Mouse (Mus musculus) c-Kit-positive CD71-positive TER-119-positive erythroid progenitor cells, embryonic 14.5 days (primary cell): Measurements from ENCODE around the gene Oaz2.

ENCODE experiments used
- DNase-seq: peaks from one replicate; pipeline ENCODE4 v3.0.0-alpha.2; 2013; ENCODE audit warnings: low spot score

Gene Oaz2

GRCm38 (mm10) chr9:65667701-65668100 lies at the start of gene Oaz2:
Gene Oaz2 (plus strand): TSS chr9:65668001.
- DNase-seq, result no peak

DNA sequence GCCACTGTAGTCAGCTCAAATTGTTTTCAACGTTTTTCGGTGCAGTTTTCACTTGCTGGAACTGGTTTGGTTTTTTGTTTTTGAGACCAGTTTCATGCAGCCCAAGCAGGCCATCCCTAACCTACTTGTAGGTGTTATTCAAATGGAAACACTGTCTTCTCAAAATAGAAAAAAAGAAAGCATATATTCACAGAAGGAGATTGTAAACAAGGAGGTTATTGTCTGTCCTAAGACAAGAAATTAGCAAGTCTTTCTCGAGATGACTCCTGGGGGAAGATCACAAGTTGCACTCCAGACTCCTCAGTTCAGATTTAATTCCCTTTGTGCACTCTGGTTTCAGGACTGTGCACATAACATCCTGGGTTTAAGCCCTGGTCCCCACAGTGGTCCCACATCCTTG lies 48.5 kb upstream of the Oaz2 start:
- DNase-seq, result no peak

GRCm38 (mm10) chr9:65621196-65621595 lies 46.6 kb upstream of the Oaz2 start:
- no peak for DNase-seq

- DNase-seq, result no peak
Measured at GRCm38 (mm10) chr9:65621666-65622065, 46.1 kb upstream of the Oaz2 start.

DNA sequence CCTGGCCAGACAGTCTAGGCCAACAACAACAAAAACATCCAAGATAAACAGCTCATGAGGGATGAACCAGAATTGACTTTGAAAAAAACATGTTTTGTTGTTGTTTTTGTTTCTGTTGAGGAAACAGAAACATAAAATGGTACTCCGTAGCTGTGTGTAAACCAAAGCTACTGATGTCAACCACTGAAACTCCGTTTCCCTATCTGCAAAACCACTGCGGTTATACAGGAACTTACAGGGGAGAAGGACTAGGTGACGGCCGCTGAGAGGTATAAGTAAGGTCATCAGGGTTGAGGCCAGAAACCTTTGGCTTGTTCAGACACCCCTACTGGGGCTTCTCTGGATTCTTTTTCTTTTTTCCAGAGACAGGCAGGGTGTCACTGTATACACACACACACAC lies 45.0 kb upstream of the Oaz2 start:
- no peak for DNase-seq

DNA sequence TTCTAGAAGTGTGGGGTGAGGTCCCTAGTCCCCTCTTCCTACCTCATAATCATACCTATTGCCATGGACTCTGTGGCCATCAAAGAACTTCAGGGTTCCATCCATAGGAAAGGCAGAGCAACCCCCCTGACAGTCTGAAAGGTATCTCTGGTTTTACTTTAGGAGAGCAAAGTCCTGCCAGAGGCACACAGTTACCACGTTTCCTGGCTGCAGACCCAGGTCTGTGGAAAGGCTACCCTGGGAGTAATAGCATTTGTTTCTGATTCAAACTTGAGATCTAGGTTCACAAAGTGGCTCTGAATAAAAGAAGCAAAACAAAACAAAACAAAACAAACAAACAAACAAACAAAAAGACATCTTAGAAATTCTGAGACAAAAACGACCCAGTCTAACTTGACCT lies 43.5 kb upstream of the Oaz2 start:
- DNase-seq, result no peak

GRCm38 (mm10) chr9:65629025-65629766 lies 38.6 kb upstream of the Oaz2 start, which contains the start of gene Rbpms2:
Gene Rbpms2 (plus strand): TSS chr9:65629648.
- DNase-seq, result no peak

DNA sequence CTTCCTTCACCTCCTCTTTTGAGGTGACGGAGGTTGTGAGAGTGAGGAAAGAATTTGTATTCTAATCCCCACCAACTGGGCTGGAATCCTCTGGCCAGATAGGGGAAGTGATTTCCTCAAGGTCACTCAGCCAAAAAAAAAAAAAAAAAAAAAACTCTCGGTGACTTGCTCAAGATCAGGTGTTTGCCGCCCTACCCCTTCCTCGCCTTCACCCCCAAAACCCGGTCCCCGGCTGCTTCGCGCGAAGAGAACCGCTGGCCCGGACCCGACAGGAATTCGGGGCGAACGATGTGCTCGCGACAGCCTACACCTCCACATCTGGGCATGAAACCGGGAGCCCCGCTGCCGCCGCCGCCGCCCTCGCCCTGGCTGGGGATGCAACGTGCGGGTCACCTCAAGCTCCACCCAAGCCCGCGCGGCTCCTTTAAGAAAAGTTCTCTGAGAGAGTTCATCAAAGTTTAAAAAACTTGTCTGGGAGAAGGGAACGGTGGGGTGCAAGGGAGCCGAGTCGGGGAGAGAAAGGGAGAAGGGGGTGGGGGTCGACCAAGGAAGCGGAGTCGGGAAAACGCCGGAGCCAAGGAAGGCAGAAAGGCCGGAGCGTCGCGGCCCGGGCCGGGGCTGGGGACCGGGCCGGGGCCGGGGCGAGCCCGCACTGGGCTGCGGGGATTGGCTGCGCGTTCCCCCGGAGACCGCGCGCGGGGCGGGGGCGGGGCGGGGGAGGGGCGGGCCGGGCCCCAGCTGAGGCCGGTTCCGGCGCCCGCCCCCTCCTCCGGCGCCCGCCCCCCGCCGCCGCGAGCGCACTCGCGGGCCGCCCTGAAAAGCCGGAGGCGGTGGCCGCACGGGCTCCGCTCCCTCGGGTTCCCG lies 37.8 kb upstream of the Oaz2 start:
- DNase-seq, result no peak

DNA sequence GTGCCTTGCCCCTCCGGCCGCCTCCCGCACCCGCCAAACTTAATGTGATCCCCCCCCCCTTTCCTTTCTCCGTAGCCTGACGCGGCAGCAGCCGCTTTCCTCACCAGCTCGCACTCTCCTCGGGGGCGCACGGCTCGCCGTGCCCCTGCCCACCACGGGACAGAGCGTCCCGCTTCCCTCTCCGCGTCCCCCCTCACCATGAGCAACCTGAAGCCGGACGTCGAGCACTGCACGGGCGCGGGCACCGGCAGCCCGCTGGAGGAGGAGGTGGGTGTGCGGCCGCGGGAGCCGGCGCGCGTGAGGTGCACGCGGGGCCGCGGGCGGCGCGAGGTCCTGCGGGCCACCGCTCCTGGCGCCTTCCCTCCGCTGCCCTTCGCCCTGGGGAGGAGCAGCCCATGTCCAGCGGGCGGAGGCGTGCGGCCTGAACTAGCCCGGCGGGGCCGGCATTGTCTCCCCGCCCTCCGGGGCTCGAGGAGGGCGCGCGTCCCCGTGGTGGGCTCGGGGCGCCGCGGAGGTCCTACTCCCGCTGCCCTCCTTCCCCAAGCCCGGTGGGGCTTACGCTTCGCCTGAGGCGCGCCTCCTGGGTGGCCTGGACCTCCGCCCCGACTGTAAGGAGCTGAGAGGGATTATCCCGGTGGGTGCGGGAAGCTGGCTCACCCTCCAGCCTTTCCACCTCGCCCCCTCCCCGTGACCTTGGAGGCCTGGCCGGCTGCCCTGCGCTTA lies 37.0 kb upstream of the Oaz2 start:
- no peak for DNase-seq

- DNase-seq, result no peak
Measured at GRCm38 (mm10) chr9:65631354-65632021, 36.3 kb upstream of the Oaz2 start.

DNA sequence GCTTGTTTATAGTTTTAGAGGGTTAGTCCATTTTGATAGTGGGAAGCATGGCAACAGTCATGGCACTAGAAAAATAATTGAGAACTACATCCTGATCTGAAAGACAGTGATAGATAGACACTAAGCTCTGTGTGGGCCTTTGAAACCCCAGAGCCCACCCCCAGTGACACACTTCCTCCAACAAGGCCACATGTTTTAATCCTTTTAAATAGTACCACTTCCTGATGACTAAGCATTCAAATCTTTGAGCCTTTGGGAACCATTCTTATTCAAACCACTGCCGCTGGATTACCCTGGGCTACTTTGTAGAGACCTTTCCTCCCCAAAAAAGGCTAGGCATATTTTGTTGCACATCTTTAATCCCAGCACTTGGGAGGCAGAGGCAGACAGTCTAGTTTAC lies 32.0 kb upstream of the Oaz2 start:
- DNase-seq, result no peak

DNA sequence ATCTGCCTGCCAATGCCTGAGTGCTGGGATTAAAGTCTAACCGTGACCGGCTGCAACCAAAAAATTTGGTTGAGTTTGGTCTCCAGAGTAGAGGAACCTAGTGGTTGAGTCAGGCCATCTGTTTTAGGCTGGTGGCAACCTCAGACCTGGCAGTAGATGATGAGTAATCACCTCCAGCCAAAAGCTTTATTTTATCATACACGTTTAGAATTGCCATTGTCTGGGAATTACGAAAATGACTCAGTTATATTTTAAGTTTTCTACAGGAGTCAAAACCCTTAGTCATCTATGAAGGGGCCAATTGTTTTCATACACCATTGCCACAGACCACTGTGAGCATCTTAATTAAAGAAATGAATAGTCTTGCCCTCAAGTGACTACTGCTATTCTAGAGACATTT lies 30.9 kb upstream of the Oaz2 start:
- no peak for DNase-seq

GRCm38 (mm10) chr9:65639065-65639464 lies 28.7 kb upstream of the Oaz2 start:
- DNase-seq, result no peak

GRCm38 (mm10) chr9:65640838-65641410 lies 26.9 kb upstream of the Oaz2 start:
- no peak for DNase-seq

DNA sequence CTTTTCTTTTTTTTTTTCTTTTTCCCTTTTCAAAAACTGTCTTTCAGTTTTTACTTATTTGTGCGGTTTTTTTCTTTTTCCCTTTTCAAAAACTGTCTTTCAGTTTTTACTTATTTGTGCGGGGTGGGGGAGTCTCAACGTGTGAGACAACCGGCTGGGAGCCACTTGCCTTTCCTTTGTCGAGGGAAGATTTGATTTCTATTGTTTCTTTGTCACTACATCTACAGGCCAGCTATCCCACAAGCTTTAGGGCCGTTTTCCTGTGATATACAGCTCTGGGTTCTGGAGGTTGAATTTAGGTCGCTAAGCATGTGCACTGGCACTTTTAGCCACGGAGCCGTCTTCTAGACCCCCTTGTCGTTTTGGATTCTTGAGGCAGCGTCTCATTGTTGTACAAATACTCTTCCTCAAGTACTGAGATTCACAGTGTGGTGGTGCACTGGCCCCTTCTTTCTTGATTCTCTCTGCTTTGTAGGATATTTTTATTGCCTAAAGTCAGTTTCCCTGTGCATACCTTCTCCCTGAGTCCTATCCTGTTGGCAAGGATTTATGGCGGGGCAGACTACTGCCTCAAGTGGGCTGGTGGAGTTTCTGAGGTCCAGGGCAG lies 26.3 kb upstream of the Oaz2 start:
- DNase-seq, result no peak

- no peak for DNase-seq
Measured at GRCm38 (mm10) chr9:65642546-65642945, 25.3 kb upstream of the Oaz2 start.

- DNase-seq, result no peak
Measured at GRCm38 (mm10) chr9:65644960-65645359, 22.8 kb upstream of the Oaz2 start.

GRCm38 (mm10) chr9:65645984-65646383 lies 21.8 kb upstream of the Oaz2 start:
- DNase-seq, result no peak

GRCm38 (mm10) chr9:65646782-65647181 lies 21.0 kb upstream of the Oaz2 start:
- DNase-seq, result no peak

DNA sequence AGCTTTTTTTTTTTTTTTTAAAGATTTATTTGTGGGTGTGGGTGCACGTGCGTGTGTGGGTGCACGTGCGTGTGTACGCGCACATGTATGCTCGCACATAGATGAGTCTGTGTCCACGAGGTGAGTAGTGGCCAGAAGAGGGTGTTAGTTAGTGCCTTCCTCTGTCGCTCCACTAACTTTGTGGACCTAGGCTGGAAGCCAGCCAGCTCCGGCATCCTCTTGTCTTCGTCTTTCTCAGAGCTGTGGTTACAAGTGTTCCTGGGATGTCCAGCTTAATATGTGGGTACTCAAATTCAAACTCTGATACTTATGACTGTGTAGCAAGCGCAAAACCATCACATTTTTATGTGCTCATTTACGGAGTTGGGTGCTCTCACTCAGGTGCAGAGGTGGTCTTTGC lies 19.1 kb upstream of the Oaz2 start:
- DNase-seq, result no peak

DNA sequence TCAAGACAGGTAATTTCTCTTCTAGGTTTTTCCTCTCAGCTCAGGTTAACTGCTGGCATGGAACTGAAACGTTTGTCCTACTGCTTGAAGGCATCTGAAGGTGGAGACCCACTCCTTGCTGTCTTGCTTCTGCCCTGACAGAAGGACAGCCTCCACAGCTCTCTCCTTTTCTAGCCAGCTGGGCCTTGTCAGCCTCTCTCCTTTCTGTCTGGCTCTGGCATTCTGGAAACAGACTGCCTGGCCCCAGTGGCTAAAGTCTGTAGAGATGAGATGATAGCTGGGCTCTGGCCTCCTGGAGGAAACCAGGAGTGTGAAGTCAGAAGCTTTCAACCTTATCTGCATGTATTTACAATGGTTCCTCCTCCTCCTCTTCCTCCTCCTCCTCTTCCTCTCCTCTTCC lies 17.8 kb upstream of the Oaz2 start:
- DNase-seq, result no peak
